Mouse (Mus musculus) left cerebral cortex, adult 18-20 months (tissue): ENCODE measurements around the gene 4930503B20Rik. TPM values are rescaled to one million over a fixed set of nuclear protein-coding genes. Genes with fewer than 3 reads are reported as not detected.

Experiments
- DNase-seq, 2 experiments: peaks; one replicate each; pipeline ENCODE4 v3.0.0; 2021 to 2022; ENCODE audit warnings: low spot score in 2 of 2, mixed read lengths in 1 of 2
- long read RNA-seq, 2 experiments: library from polyadenylated mRNA; stranded (forward); transcript quantifications; one replicate each; pipeline ENCODE4 v2.0.0; 2021
- total RNA-seq, 2 experiments: library from RNA; stranded (reverse); gene quantifications; 2 replicates each; pipeline ENCODE4 v1.2.3; 2021

The 4930503B20Rik gene
- not detected for total RNA-seq
- long read RNA-seq, experiment 1, result 0 reads
- long read RNA-seq, experiment 2, result 0 reads

DNA sequence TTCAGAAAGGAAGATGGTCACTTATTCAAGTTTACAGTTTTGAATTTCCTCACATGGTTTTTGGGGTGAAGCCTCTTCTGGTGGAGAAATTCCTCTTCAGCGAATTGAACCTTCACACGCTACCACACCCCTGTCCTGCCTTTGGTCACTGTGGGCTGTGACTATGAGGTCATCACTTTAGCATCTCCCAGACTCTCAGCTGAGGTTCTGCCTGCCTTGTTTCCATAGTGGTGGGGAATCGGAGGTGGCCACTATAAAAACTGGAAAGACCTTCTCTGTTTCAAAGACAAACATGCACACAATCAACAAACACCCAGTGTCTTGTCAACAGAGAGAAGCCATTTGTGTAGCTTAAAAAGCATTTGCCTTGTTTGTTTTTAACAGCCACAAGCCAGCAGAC is at the start of gene 4930503B20Rik:
4930503B20Rik (minus strand) TSS at position 101 of the 400 bp plus-strand sequence.
- DNase-seq, result no peak

DNA sequence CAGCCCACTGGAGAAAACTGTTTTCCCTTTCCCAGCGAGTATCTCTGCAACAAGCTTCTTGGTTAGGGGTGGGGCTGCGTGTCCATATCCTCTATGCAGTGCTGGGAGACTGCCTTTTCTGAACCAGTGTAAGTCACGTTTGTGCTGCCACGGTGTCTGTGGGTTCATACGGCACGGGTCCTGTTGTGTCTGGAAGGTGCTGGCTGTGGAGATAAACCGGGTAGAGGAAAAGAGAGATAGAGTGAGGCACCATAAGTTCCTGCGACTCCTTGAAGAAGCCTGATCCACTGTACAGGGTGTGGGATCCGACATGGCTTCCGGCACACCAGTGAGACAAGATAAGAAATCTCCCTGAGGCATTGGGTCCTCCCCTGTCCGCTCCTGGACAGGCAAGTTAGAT is 48.9 kb upstream of the 4930503B20Rik start:
- no peak for DNase-seq

DNA sequence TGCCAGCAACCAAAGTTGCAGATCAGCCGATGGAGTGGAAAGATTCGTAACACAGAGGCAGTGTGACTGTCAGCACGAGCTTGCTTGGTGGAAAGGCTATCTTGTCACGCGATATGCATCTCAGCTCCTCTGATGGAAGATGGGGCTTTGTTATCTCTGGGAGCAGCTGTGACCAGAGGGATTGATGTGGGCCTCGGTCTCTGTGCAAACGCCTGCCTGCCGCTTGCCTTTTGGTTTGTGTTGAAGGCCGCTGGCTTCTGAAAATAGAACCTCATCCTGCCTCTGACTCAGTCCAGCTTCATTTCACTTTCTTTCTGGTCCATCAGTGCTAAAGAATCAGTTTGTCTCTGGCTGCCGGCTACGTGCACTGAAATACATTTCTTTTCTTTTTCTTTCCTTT is 47.9 kb upstream of the 4930503B20Rik start:
- DNase-seq, result no peak

GRCm38 (mm10) chr3:146692547-146692946 is 41.4 kb upstream of the 4930503B20Rik start:
- DNase-seq, result no peak

- no peak for DNase-seq
Measured at GRCm38 (mm10) chr3:146687121-146687725, 36.1 kb upstream of the 4930503B20Rik start.

DNA sequence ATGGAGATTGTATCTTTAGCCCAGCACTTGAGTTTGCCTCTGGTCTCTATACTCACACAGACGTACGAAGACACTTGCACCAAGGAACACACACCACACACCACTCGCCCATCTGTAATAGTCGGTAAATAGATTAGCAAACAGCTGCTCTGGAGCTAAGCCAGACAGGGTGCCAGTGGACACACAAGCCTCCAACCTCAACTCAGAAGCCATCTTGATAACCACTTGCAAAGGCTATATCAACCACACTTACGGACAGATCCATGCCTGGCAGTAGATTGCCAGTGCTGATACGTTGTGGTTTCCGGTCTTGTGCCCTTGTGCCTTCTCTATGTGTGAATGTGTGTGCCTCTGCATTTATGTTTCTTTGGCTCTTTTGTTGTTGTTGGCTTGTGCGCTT is 35.3 kb upstream of the 4930503B20Rik start:
- no peak for DNase-seq

DNA sequence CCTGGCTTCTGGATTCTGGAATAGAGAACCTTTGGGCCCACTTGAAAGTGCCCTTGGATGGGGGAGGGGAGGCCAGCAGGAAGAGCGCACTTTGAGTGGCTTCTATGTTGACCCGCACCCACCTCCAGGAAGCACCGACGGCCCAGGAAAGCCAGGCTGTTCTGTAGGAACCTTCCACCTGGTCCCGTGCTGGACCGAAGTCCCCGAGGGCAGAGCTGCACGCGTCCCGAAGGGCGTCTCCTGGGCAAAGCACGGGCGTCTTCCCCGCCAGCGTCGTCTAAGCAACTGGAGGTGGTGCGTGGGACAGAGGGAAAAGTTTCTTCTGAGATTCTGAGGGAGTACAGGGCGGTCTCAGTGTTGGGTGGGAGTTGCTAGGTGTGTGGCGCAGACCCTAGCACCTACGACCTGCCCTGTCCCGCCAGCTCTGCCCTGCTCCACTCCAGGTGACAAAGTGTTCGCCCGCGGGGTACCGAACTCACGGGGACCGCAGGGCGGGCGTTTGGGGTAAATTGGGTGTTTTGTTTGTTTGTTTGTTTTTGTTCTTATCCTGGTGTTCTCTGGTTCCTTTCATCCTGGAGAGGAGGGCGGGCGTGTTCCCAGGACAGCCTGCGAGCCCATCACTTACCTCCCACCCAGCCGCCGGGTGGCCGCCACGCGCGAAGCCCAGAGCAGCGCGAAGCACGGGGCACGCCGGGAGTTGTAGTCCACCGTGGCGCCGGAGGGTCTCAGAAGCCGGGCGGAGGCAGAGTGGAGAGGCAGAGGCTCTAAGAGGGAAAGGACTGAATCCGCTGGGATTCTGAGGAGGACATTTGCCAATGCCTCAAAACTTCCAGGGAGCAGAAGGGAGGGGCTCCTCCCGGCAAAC is 33.9 kb upstream of the 4930503B20Rik start, which contains the start of gene Samd13:
Samd13 (minus strand) TSS at position 782 of the 865 bp plus-strand sequence.
- DNase-seq, result peak in 1 of 2 experiments; percentile 46

GRCm38 (mm10) chr3:146683095-146683494 is 32.0 kb upstream of the 4930503B20Rik start:
- no peak for DNase-seq

DNA sequence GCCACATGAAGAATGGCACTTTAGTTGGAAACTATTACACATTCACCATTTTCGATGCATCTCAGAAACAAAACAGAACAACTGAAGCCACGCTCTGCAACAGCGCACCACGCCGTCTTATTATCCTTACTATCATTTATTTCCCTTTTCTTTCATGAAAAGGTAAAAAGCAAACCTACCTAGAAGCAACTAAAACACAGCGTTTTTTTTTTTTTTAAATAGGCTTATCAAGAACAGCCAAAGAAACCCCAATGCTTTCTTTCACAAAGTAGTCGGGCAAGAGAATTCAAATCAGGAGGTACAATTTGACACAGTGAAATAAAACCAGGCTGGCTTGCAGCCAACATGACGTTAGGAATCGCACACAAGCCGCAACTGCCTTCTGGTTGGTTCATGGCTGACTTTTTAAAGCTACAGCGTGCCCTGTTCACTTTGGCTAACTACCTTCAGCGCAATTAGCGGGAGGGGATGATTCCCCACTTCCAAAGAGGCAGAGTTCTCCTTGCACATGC is 31.1 kb upstream of the 4930503B20Rik start:
- DNase-seq, result peak; percentile 59 to 66

DNA sequence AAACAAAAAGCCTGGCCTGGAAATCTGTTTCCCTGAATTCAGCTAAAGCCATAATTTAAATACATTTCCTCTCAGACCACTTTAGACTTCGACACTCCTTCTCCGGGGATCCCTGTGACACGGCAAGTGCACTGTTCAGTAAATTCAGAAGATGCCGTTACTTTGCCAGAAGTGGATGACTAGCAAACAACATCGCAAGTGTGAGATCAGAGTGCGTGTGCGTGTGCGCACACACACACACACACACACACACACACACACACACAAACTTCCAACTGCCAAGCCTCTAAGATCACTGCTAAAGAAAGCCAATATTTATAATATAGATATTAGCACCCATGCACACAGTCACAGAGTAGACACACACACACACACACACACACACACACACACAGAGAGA is 30.6 kb upstream of the 4930503B20Rik start:
- DNase-seq, result no peak

- no peak for DNase-seq
Measured at GRCm38 (mm10) chr3:146680625-146681024, 29.5 kb upstream of the 4930503B20Rik start.

GRCm38 (mm10) chr3:146679646-146680045 is 28.5 kb upstream of the 4930503B20Rik start:
- DNase-seq, result no peak

GRCm38 (mm10) chr3:146676193-146676592 is 25.1 kb upstream of the 4930503B20Rik start:
- DNase-seq, result no peak

DNA sequence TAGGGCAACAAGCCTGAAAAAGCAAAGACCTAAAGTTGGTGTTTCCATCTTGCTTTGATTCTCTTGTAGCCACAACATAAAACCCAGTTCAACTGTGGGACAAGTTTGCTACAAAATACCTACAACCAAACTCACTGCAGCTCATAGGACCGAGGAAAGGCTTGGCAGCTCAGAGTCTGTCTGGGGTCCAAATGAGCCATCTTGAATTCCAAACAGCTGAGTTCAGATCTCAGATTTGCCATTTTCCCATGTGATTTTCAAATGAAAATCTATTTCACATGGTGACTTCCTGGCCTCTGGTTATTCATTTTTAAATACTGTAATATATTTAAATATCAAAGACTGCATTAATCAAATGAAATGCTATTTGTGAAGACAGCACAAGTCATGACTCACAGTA is 24.0 kb upstream of the 4930503B20Rik start:
- no peak for DNase-seq

GRCm38 (mm10) chr3:146671121-146671520 is 20.0 kb upstream of the 4930503B20Rik start:
- DNase-seq, result no peak

DNA sequence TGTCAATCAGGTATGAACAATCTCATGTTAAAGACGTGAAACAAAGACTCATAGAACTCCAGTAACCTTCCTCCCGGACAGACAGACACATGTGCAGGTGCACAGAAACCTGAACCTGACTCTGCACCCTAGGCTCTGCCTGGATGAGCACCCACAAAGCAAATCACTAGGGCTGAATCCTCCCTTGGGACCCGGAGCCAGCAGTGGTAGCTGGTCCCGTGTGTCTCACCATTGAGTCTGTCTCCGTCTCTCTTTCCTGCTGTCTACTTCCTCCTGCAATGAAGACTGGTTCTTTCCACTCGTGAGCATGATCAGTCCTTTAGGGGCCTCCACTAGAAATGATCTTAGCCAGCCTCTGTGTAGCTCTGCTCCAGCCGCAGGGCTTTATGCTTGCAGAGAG is 10.8 kb upstream of the 4930503B20Rik start:
- DNase-seq, result no peak

GRCm38 (mm10) chr3:146661001-146661400 is 9.9 kb upstream of the 4930503B20Rik start:
- no peak for DNase-seq

DNA sequence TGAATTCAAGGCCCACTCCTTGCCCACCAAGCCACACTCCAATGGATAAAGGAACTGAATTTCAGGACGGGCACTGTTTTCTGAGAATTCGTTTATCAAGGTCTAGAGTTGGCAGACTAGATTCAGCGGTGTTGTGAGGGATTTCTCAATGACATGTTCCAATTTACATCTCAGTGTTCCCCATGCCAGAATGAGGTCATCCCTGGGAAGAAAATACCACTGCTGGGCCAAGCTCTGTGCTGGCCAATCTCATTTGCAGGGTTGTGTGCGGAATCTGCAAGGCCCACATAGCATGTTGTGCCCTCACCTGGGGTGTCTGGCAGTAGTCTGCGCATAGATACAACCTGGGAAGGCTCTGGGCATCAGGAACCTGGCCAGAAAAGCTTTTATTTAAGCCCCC is 8.2 kb upstream of the 4930503B20Rik start:
- no peak for DNase-seq

- no peak for DNase-seq
Measured at GRCm38 (mm10) chr3:146658061-146658639, 7.0 kb upstream of the 4930503B20Rik start.

DNA sequence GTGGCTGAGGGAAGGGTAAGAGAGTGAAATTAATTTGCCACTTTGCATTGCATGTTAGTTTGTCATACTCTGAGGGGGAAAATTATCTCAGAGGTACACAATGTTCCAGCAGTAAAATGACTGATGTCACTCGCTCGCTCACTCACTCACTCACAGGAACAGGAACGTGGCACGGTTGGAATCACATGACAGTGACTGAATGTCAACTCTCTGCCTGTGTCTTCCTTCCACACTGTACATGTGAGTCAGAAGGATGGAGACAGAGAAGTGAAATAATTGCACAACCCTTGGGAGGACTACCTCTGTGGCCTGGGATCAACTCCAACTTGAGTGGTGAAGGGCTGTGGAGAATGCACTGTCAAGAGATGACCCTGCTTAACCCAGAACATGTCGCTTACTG is 6.3 kb upstream of the 4930503B20Rik start:
- no peak for DNase-seq

- DNase-seq, result no peak
Measured at GRCm38 (mm10) chr3:146655111-146655577, 4.0 kb upstream of the 4930503B20Rik start.

GRCm38 (mm10) chr3:146653692-146654091 is 2.6 kb upstream of the 4930503B20Rik start:
- no peak for DNase-seq
